Mouse (Mus musculus) CH12.LX (cell line): ENCODE results near the gene Nucb1.

Source experiments
- CHD2 ChIP-seq: IDR thresholded peaks from 2 replicates; pipeline ENCODE4 v1.6.1; 2011; ENCODE audit warnings: low read length, improper control_type of control experiment
- CTCF ChIP-seq, 2 experiments: IDR thresholded peaks in 1 of 2; conservative IDR thresholded peaks in 1 of 2; 2 replicates each; pipeline ENCODE4 v1.5.1; 2011 to 2012; ENCODE audit warnings: low read depth in 2 of 2, low read length in 2 of 2, improper control_type of control experiment in 1 of 2, inconsistent platforms in 1 of 2, mild to moderate bottlenecking in 1 of 2, moderate library complexity in 1 of 2
- IRF4 ChIP-seq: IDR thresholded peaks from 2 replicates; pipeline ENCODE4 v1.6.1; 2014; ENCODE audit warnings: low read depth, mild to moderate bottlenecking, inconsistent platforms, low read length, improper control_type of control experiment
- MAFK ChIP-seq: IDR thresholded peaks from 2 replicates; pipeline ENCODE4 v1.6.1; 2011; ENCODE audit warnings: low read length, improper control_type of control experiment; ENCODE audit not compliant: insufficient replicate concordance
- MAX ChIP-seq: IDR thresholded peaks from 2 replicates; pipeline ENCODE4 v1.6.1; 2011; ENCODE audit warnings: low read length, improper control_type of control experiment
- NRF1 ChIP-seq: IDR thresholded peaks from 2 replicates; pipeline ENCODE4 v1.6.1; 2014; ENCODE audit warnings: low read depth, mild to moderate bottlenecking, inconsistent platforms, low read length, improper control_type of control experiment, moderate library complexity
- POLR2A ChIP-seq: IDR thresholded peaks from 2 replicates; pipeline ENCODE4 v1.6.1; 2011; ENCODE audit warnings: low read depth, mild to moderate bottlenecking, improper control_type of control experiment, low read length
- RCOR1 ChIP-seq: conservative IDR thresholded peaks from 2 replicates; pipeline ENCODE4 v1.6.1; 2012; ENCODE audit warnings: low read depth, mild to moderate bottlenecking, inconsistent platforms, low read length, improper control_type of control experiment
- ZKSCAN1 ChIP-seq: IDR thresholded peaks from 2 replicates; pipeline ENCODE4 v1.6.1; 2012; ENCODE audit warnings: low read depth, inconsistent platforms, low read length, improper control_type of control experiment, borderline replicate concordance

GRCm38 (mm10) chr7:45478774-45479173 is 31.4 kb downstream of the Nucb1 start:
- no peak for TF ChIP-seq MAX
- no peak for TF ChIP-seq ZKSCAN1
- TF ChIP-seq IRF4, result no peak
- TF ChIP-seq CTCF (conservative IDR thresholded peaks at IDR 0.05 in 1 of 2, IDR thresholded peaks at IDR 0.05 in 1 of 2; ENCODE audit: low read depth in 2 of 2, low read length in 2 of 2), result no peak
- TF ChIP-seq POLR2A, result no peak
- no peak for TF ChIP-seq RCOR1
- TF ChIP-seq CHD2, result no peak
- no peak for TF ChIP-seq MAFK
- no peak for TF ChIP-seq NRF1
